Mouse (Mus musculus) megakaryocyte, adult 5-6 weeks (primary cell): ENCODE results near the gene Cenpm. TPM values are rescaled to one million over a fixed set of nuclear protein-coding genes. Genes with fewer than 3 reads are reported as not detected.
"Not testable (repeated sequence)": the region's sequence is repeated elsewhere in the genome, so short reads cannot be mapped to it uniquely, and the experiment has no call there.

Experiments used
- ATAC-seq: 2 replicates; pipeline ENCODE4 v1.8.0; 2016; ENCODE audit warnings: mild to moderate bottlenecking, inconsistent platforms; ENCODE audit not compliant: poor library complexity, severe bottlenecking
- total RNA-seq, 2 experiments: library from RNA; stranded (forward) in 1 of 2; stranded (reverse) in 1 of 2; fragments of 153-499, 151-499 nt in 1 of 2; fragments of 221-1000, 200-1000 nt in 1 of 2; gene quantifications; 2 replicates each; pipeline versions ENCODE4 v1.2.3 to v1.2.4; 2015 to 2017

The Cenpm gene
- total RNA-seq, 2 experiments from 2014 or later = 19.5 to 32.9 TPM

GRCm38 (mm10) chr15:82244805-82245161 lies 235 bp upstream of the Cenpm start:
- ATAC-seq = not testable (repeated sequence)

DNA sequence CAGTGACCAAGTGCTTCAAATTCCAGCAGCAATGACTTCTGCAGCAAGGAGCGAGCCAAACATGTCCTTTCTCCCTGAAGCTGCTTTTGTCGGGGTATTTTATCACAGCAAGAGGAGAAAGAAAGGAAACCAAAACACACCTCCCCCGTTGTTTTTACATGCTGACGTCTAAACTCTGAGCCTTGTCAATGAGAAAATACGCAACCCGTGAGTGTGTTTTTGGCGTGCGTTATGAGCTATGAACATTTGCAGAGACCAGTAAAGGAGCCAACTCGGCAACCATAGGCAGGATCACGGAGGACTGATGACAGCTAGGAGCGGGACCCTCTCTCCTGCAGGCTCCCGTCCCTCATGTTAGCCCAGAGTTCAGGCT lies 820 bp downstream of the Cenpm start:
- no peak for ATAC-seq

- no peak for ATAC-seq
Measured at GRCm38 (mm10) chr15:82243311-82243710, 1.2 kb downstream of the Cenpm start.

- ATAC-seq = peak; percentile 97
Measured at GRCm38 (mm10) chr15:82236565-82236964, 8.0 kb downstream of the Cenpm start.

GRCm38 (mm10) chr15:82235661-82236060 lies 8.9 kb downstream of the Cenpm start:
- no peak for ATAC-seq

- ATAC-seq = no peak
Measured at GRCm38 (mm10) chr15:82232651-82233050, 11.9 kb downstream of the Cenpm start.

- ATAC-seq = no peak
Measured at GRCm38 (mm10) chr15:82231591-82232378, 12.8 kb downstream of the Cenpm start.

DNA sequence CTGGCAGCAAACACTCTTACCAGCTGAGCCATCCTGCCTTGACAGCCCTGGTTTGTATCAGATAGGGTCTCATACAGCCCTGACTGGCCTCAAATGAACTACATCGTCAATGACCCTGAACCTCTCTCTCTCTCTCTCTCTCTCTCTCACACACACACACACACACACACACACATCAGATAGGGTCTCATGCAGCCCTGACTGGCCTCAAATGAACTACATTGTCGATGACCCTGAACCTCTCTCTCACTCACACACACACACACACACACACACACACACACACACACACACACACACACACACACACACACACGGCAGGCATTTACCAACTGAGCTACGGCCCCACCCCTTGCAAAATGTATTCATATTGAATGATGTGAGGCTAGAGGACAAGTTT lies 13.4 kb downstream of the Cenpm start:
- no peak for ATAC-seq

- no peak for ATAC-seq
Measured at GRCm38 (mm10) chr15:82230098-82230611, 14.4 kb downstream of the Cenpm start.

DNA sequence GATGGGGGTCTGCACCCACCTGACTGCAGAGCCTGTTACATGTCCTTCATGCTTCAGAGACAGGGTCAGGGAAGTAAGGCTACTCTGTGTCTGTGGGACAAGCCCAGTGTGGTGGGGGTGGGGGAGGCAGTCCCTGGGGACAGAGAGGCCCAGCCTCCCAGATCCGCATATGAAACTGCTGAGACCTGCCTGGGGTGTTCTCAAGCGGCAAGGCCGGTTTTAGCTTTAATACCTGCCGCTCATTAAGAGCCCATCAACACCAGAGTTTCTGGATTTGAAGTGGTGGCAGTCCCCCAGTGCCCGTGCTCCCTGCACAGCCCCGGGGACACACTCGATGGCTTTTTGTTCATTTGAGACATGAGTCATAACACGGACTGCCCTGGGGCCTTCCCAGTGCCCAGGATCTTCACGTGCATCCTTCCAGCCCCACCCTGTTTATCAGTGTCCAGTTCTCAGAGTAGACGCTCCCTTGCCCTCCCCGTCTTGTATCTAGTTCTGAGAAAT lies 15.0 kb downstream of the Cenpm start:
- ATAC-seq = no peak

DNA sequence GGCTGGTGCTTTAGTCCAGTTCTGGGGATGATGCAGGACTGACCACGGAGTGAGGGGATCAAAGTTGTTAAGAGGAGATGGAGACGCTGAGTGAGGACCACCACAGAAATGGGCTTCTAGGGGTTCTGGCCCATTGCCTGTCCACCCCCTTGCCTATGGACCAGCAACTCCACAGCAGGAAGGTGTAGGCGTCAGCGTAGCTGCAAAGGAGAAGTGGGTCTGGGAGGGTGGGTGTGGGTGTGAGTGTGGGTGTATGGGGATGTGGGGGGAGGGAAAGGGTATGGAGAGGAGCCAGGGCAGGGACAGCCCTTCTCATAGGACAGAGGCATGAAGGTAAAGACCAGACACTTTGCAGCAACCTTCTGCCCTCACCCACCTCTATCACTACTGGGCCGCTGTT lies 18.8 kb downstream of the Cenpm start:
- no peak for ATAC-seq

DNA sequence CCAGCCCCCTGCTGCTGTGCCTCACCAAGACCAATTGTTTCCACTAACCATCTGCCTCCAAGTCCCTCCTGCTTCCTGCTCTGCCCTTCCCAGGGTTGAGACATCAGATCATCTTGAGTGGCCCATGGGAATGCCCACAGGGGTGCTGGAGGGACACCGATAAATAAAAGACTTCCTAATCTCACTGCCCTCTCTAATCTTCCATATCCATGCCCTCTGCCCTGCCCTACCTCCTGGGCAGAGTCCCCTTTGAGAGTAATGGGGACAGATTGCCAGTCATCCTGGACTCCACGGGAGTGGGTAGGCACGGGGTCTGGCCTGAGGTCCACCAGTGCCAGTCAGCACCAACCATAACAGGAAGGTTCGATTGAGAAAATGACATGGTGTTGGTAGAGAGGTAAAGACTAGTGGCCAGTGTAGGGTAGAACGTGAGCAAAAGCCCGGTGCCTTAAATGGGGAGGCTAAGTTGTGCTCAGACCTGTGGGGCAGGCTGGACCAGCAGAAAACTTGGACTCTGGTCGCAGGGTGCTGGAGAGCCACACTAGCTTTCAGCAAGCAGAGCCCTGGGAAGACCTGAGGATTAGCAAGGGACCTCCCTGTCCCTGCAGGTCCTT lies 19.8 kb downstream of the Cenpm start:
- peak; percentile 25; the same call in 1 of the 2 replicates for ATAC-seq

DNA sequence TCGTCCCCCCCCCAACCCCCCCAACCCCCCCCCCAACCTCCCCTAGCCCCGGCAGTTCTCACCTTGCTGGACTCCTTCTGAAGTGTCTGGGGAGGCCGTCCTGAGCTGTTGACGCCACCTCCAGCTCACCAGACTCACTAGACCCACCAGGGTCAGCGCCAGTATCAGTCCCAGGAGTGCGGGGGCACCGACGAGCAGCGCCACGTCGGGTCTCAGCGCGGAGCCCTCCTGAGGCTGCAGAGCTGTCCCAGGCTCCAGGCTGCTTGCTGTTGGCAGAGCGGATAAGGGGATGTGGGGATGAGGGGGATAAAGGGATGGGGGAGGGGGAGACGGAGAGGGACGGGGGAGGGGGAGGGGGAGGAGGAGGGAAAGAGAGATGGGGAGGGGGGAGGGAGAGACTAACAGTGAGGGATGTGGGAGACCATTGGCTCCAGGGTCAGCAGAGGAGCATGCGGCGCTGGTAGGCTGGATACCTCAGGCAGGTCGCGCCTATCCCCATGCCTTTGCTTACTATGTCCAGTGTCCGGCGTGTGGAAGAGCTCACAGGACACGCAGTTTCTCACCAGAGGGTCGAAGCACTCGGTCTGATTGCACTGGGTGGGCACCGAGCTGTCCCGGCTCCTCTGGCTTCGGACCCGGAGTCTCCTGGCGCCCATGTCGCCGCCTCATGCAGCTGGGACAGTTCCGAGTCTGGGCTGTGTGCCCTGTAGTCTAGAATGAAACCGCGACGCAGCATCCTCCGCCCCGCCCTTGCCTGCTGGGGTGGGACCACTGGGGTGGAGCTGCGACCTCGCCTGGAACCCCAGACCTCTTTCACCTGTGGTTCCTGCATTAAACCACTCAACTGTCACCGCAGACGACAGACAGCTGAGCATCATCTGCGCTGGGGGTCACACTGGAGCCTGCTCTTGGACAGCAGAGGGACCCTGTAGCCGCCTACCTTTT lies 20.6 kb downstream of the Cenpm start, which contains the start of gene Tnfrsf13c:
Gene Tnfrsf13c, minus strand, starts transcription at position 713 of the 945 bp plus-strand sequence.
- ATAC-seq = peak; percentile 86

DNA sequence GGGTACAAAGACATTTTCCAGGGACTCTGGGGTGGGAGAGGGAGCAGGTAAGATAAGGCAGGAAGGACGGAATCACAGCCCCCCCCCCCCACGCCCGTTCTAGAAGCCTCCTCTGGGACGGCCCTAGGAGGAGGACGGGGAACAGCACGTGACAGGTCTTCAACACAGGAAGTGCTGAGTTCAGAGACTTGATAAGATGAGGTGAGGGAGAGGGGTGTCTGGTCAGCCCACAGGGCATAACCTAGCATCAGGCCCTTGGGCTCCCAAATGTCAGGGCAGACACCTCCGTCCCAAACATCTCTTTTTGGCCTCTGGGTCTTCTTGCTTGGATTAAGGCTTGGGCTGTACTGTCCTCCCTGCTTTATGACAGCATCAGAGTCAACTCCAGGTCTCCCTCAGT lies 21.3 kb downstream of the Cenpm start:
- ATAC-seq = no peak

DNA sequence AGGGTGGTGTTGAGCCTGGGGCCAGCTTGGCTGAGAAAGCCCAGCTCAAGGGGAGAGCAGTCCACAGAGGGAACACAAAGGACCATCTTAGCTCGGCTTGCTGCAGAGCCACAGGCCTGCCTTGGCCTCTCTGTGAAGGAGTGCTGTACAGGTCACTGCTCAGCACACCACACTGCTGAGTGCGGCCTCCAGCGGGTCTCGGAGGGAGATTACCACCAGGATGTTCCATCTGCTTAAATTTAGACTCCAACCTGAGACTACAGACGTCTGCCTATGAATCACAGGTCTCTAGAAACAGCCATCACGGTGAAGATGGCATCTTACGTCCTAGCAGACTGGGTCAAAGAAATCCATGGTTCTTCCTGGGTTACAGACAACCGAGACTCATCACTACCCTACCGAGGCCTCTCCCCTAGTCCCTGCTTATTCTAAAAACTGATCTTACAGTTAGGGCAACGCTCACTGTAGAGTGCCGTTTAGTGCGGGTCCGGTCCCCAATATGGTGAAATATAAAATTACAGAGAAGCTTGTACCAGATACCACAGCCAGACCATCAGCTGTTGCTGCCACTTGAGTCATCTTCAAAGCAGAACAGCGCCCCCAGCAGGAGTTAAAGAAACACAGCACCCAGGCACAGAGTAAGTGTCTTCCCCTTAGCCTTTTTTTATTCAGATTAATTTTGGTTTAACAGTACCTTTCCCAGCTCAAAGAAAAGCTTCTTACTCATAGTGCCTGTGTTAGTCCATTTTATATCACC lies 23.3 kb downstream of the Cenpm start:
- ATAC-seq = no peak

- ATAC-seq = no peak
Measured at GRCm38 (mm10) chr15:82220003-82220675, 24.4 kb downstream of the Cenpm start.

DNA sequence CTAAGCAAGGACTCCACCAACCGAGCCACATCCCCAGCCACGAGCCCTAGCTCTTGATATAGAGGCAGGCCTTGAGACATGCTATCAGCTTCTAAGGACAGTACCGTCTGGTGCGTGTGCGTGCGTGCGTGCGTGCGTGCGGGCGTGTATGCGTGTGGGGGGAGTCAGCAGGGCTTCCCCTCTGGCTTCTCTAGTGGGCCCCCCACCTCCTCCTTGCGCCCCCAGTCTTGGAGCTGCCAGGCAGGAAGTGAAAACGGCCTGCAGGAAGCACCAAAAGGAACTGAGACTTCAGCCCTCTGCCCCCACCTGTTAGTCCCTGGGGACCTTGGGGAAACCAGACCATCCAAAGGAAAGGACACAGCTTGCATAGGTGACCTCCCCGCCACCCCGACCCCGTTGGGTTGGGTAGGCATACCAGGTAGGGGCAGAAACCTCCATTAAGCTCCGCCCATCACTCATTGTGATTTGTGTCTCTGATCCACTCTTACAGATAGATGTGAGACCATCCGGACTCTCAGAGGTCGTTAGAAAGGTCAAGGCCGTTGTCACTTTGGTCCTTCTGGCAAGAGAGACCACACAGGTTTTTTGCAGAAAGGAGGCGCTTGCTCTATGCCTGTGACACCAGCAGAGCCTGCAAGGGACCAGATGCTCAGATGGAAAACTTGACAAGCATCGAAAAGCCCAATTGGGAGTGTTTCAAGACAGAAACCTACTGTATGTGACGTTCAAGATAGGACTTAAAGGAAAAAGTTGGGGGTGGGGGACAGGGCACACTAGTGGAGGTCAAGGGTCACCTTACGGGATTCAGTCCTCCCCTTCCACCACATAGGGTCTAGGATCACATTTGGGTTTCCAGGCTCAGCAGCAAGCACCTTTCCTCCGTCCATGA lies 25.5 kb downstream of the Cenpm start:
- peak; percentile 81 for ATAC-seq

DNA sequence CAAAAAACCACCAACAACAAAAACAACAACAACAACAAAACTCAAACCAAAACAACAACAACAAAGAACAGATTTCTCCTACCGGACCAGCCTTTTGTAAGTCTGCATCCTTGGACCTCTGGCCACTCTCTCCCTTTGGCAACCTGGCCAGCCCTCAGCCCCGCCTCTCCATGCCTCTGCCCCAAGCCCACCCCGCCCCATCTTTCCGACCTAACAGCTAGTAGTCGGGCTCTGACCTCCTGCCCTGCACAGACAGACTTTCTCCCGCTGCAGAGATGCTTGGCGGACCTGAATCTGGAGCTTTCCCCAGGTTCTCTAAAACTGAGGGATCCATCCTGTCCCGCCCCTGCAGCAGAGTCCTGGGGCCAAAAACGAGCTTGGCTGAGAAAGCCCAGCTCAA lies 26.6 kb downstream of the Cenpm start:
- ATAC-seq = no peak

GRCm38 (mm10) chr15:82217039-82217438 lies 27.5 kb downstream of the Cenpm start:
- ATAC-seq = no peak
